Comparison of ENCODE assay signal across 9 mouse cellular contexts in the genomic region with DNA sequence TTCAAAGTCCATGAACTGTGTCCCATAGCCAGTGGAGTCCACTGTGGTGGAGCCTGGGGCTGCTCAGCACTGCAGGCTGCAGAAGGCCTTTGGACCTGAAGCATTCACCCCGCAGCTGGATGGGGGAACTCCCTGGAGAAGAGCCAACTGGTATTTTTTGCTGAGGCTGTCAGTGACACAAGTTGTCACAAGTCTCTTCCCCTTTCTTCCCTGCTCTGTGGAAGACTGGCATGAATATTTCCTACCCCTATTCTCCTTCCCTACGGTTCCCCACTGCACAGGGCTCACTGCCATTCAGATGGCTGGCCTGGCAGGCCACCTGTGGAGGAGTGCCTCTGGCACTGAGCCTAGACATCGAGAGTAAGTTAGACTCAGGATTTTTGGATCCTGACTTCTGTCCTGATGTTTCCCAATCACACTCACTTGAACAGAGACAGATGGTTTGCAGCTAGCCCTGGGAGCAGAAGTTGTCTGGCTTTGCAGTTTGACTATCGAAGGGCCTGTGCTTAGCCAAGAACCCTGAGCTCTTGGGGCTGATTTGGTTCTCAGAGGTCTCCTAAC. TPM values are rescaled to one million over a fixed set of nuclear protein-coding genes. Genes with fewer than 3 reads are reported as not detected.
DNase-seq lines count a peak whose midpoint lies in the region; ATAC-seq and TF ChIP-seq lines count a peak whose summit lies in the region.
"Had no signal": no experiment of that assay in that cellular context is flagged by ENCODE, and none has a peak within 500 bp of the region (broad histone marks: within the 10 kb centered on the region; RNA-seq: fewer than 3 reads in every experiment).

No protein-coding gene starts in this region.

- no peak for TF ChIP-seq POLR2A in brain, embryonic 14.5 days (IDR thresholded peaks at IDR 0.05; ENCODE audit: borderline replicate concordance, extremely low read depth, insufficient read depth, insufficient read length, poor library complexity, severe bottlenecking)
- no peak for TF ChIP-seq POLR2A in small intestine, adult 2 months (IDR thresholded peaks at IDR 0.05; ENCODE audit: low read depth, low read length)

- H3K27ac ChIP-seq in kidney, embryonic 14.5 days (ENCODE audit: low read depth, low read length), result no peak overlapping the region
- H3K27ac ChIP-seq in kidney, embryonic 16.5 days (ENCODE audit: low read length), result peak overlapping the region; percentile 59
- H3K27ac ChIP-seq in liver, postnatal 0 days (ENCODE audit: low read depth), result peak overlapping the region; percentile 51
- H3K27ac ChIP-seq in small intestine, adult 2 months (ENCODE audit: insufficient read depth, low read depth, low read length), result peak overlapping the region; percentile 58

- H3K4me1 ChIP-seq in kidney, embryonic 14.5 days (ENCODE audit: control insufficient read depth, insufficient read depth, low read length), result 0 out of 2 replicates have a peak, but pooled peaks cover 4% of the 10 kb centered on the region
- H3K4me1 ChIP-seq in kidney, embryonic 16.5 days (ENCODE audit: insufficient read depth, low read length), result peaks cover 14% of the 10 kb centered on the region
- peaks cover 21% of the 10 kb centered on the region for H3K4me1 ChIP-seq in liver, postnatal 0 days (ENCODE audit: insufficient read depth)
- peaks cover 16% of the 10 kb centered on the region for H3K4me1 ChIP-seq in small intestine, adult 2 months (ENCODE audit: control insufficient read depth, insufficient read depth, insufficient read length, low read length)

- no peak for TF ChIP-seq CTCF in brain, embryonic 14.5 days (IDR thresholded peaks at IDR 0.05; ENCODE audit: borderline replicate concordance, extremely low read depth, insufficient read depth, insufficient read length)
- no peak for TF ChIP-seq CTCF in liver, postnatal 0 days (IDR thresholded peaks at IDR 0.05; ENCODE audit: low read depth)
- no peak for TF ChIP-seq CTCF in small intestine, adult 2 months (IDR thresholded peaks at IDR 0.05; ENCODE audit: extremely low read depth, insufficient read length, insufficient replicate concordance, low read depth, low read length)

- WGBS in kidney, embryonic 14.5 days, result 46% methylated on average over 4 of the region's 4 CpGs
- WGBS in kidney, embryonic 16.5 days, result 39% methylated on average over 4 of the region's 4 CpGs
- WGBS in liver, postnatal 0 days (ENCODE audit: insufficient replicate concordance), result 29% methylated on average over 4 of the region's 4 CpGs
- 12% methylated on average over 4 of the region's 4 CpGs for WGBS in small intestine, adult 2 months

- no peak for ATAC-seq in kidney, embryonic 14.5 days (ENCODE audit: low FRiP score, low TSS enrichment)
- ATAC-seq in kidney, embryonic 16.5 days (ENCODE audit: low FRiP score, low TSS enrichment), result peak; percentile 73
- ATAC-seq in liver, postnatal 0 days, result peak; percentile 83
- ATAC-seq in CD4-positive, CD25-positive, alpha-beta regulatory T cell, adult 4 months, result no peak

- H3K9ac ChIP-seq in kidney, embryonic 14.5 days (ENCODE audit: low read depth, low read length), result no peak overlapping the region
- no peak overlapping the region for H3K9ac ChIP-seq in kidney, embryonic 16.5 days (replicated peaks; ENCODE audit: low read length)
- H3K9ac ChIP-seq in liver, postnatal 0 days (replicated peaks), result no peak overlapping the region

- no peak overlapping the region for H3K4me3 ChIP-seq in kidney, embryonic 14.5 days (ENCODE audit: low read length)
- H3K4me3 ChIP-seq in kidney, embryonic 16.5 days (ENCODE audit: low read length), result no peak overlapping the region
- no peak overlapping the region for H3K4me3 ChIP-seq in liver, postnatal 0 days (ENCODE audit: low read depth, low read length)
- no peak overlapping the region for H3K4me3 ChIP-seq in small intestine, adult 2 months (ENCODE audit: low read depth, low read length)

- DNase-seq in kidney, adult 11 months, result peak; percentile 81
- DNase-seq in brain, embryonic 14.5 days (ENCODE audit: low read depth), result peak; percentile 52
- peak; percentile 84 for DNase-seq in heart, adult 8-10 months (ENCODE audit: low spot score)
- DNase-seq in liver, postnatal 0 days, result peak; percentile 57

- no peak overlapping the region for H3K4me2 ChIP-seq in kidney, embryonic 14.5 days (replicated peaks; ENCODE audit: low read depth, low read length)
- no peak overlapping the region for H3K4me2 ChIP-seq in kidney, embryonic 16.5 days (replicated peaks; ENCODE audit: low read depth, low read length)
- no peak overlapping the region for H3K4me2 ChIP-seq in liver, postnatal 0 days (ENCODE audit: low read depth, low read length)

- no peaks in the 10 kb centered on the region for H3K36me3 ChIP-seq in kidney, embryonic 14.5 days (ENCODE audit: control insufficient read depth, insufficient read depth, low read length)
- no peaks in the 10 kb centered on the region for H3K36me3 ChIP-seq in kidney, embryonic 16.5 days (ENCODE audit: insufficient read depth, low read length)
- no peaks in the 10 kb centered on the region for H3K36me3 ChIP-seq in liver, postnatal 0 days (replicated peaks; ENCODE audit: insufficient read depth, low read length)
- no peaks in the 10 kb centered on the region for H3K36me3 ChIP-seq in small intestine, adult 2 months (ENCODE audit: control insufficient read depth, insufficient read depth, low read length)
- H3K36me3 ChIP-seq: G1E had no signal

- no peak for TF ChIP-seq EP300 in liver, postnatal 0 days (IDR thresholded peaks at IDR 0.05; ENCODE audit: low read depth)

- H3K27me3 ChIP-seq in kidney, embryonic 14.5 days (ENCODE audit: control insufficient read depth, insufficient read depth, low read length), result no peaks in the 10 kb centered on the region
- no peaks in the 10 kb centered on the region for H3K27me3 ChIP-seq in kidney, embryonic 16.5 days (ENCODE audit: insufficient read depth, low read length)
- H3K27me3 ChIP-seq in liver, postnatal 0 days (ENCODE audit: insufficient read depth, low read length), result no peaks in the 10 kb centered on the region
- H3K27me3 ChIP-seq in small intestine, adult 2 months (ENCODE audit: control insufficient read depth, insufficient read depth, low read length), result no peaks in the 10 kb centered on the region

- no peaks in the 10 kb centered on the region for H3K9me3 ChIP-seq in kidney, embryonic 14.5 days (ENCODE audit: control insufficient read depth, low read length)
- no peaks in the 10 kb centered on the region for H3K9me3 ChIP-seq in kidney, embryonic 16.5 days (ENCODE audit: low read length)
- H3K9me3 ChIP-seq in liver, postnatal 0 days (ENCODE audit: low read length), result no peaks in the 10 kb centered on the region
- H3K9me3 ChIP-seq: G1E had no signal

RNA-seq across cellular contexts. Expression of a gene that starts 12.1 kb away (rescaled TPM):
- polyA plus RNA-seq in kidney, embryonic 14.5 days (2014; fragmentation: Nextera tagmentation; extraction: Ambion mirVana), result not detected in 2 replicates
- not detected in 2 replicates for polyA plus RNA-seq in brain, embryonic 14.5 days (2012; rRNA removed)
- not detected for total RNA-seq in heart, adult 8-10 months (2022)
- not detected in 2 replicates for polyA plus RNA-seq in kidney, embryonic 16.5 days (2015; fragmentation: Nextera tagmentation; extraction: Ambion mirVana)
- polyA plus RNA-seq in liver, postnatal 0 days (2015; fragmentation: Nextera tagmentation; extraction: Ambion mirVana), result 0.09 TPM in 1 of 2 replicates, not detected in the other
- 0.11 TPM in 1 of 2 replicates, not detected in the other for polyA plus RNA-seq in small intestine, adult 2 months (2012; rRNA removed)
- not detected for polyA plus RNA-seq in CD4-positive, CD25-positive, alpha-beta regulatory T cell, adult 4 months (2017; shearing (Covaris generic))
- total RNA-seq: G1E had no signal
- polyA plus RNA-seq: G1E had no signal

Comparison
In these comparisons a context has a peak if more than half of its experiments do, and no peak if none do; other contexts are left out.
1. ATAC-seq: peak in kidney, embryonic 16.5 days (single experiment) and liver, postnatal 0 days (single experiment); none in kidney, embryonic 14.5 days (single experiment) and CD4-positive, CD25-positive, alpha-beta regulatory T cell, adult 4 months (single experiment).
2. Peak in every context shown above with its lines, with median percentiles within 50 percentile points of each other: DNase-seq.